Mouse (Mus musculus): ENCODE results near the gene Cela2a. TPM values are rescaled to one million over a fixed set of nuclear protein-coding genes. Genes with fewer than 3 reads are reported as not detected.

The Cela2a gene
- polyA plus RNA-seq, 1 experiment from 2014 or later, result not detected

GRCm38 (mm10) chr4:141769501-141770160 is 56.3 kb downstream of the Cela2a start:
- Histone ChIP-seq H3K4me3 (ENCODE audit: low read depth, low read length) (no peak overlapping the region), H3K9me3 (ENCODE audit: control insufficient read depth, low read length) (no peaks in the 10 kb centered on the region), H3K27ac (ENCODE audit: low read depth, low read length) (no peak overlapping the region), H3K4me2 (no peak overlapping the region), H3K9ac (ENCODE audit: low read length) (no peak overlapping the region), H3K36me3 (ENCODE audit: control insufficient read depth, insufficient read depth, low read length) (peaks cover 20% of the 10 kb centered on the region; the same call in 1 of the 2 replicates), H3K4me1 (ENCODE audit: control insufficient read depth, insufficient read depth, low read length) (no peaks in the 10 kb centered on the region), H3K27me3 (ENCODE audit: control insufficient read depth, insufficient read depth, low read length) (no peaks in the 10 kb centered on the region)
- no peak for DNase-seq (ENCODE audit: low spot score, missing footprints)
- WGBS, result 95% methylated on average over 8 of the region's 8 CpGs
- no peak for ATAC-seq (ENCODE audit: low FRiP score)

DNA sequence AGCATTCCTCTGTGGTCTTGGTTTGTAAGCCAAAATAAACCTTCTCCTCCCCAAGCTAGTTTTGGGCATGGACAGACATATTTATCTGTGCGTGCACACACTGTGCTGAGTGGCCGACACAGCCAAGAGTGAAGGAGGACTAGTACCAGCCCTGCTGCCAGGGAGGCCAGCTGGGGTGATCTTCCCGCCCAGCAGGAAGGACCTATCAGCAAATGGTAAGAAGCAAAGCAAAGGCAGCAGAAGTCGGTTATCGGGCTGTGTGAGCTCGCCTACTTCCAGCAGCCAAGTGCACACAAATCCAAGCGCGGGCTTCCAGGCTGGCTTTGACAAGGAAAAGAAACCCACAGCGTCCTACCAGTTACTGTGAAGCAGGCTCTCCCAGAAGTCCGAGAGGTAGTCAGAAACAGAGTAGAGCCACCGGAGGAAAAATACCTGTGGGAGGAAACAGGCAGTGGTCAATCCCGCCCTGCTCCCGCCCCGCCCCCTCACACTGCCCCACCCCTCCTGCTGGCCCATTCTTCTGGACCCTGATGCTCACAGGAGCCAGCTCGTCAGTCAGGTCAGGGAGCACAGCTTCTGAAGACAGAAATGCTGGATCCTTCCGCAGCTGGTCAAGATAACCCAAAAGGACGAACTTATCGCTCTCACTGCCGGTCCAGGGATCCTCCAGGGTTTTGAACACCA is 58.5 kb downstream of the Cela2a start:
- Histone ChIP-seq H3K36me3 (ENCODE audit: control insufficient read depth, insufficient read depth, low read length) (peaks cover 26% of the 10 kb centered on the region), H3K4me1 (ENCODE audit: control insufficient read depth, insufficient read depth, low read length) (no peaks in the 10 kb centered on the region), H3K27me3 (ENCODE audit: control insufficient read depth, insufficient read depth, low read length) (no peaks in the 10 kb centered on the region), H3K4me2 (no peak overlapping the region), H3K27ac (ENCODE audit: low read depth, low read length) (no peak overlapping the region), H3K4me3 (ENCODE audit: low read depth, low read length) (no peak overlapping the region), H3K9ac (ENCODE audit: low read length) (no peak overlapping the region), H3K9me3 (ENCODE audit: control insufficient read depth, low read length) (no peaks in the 10 kb centered on the region)
- no peak for ATAC-seq (ENCODE audit: low FRiP score)
- WGBS, result 78% methylated on average over 19 of the region's 19 CpGs
- no peak for DNase-seq (ENCODE audit: low spot score, missing footprints)

DNA sequence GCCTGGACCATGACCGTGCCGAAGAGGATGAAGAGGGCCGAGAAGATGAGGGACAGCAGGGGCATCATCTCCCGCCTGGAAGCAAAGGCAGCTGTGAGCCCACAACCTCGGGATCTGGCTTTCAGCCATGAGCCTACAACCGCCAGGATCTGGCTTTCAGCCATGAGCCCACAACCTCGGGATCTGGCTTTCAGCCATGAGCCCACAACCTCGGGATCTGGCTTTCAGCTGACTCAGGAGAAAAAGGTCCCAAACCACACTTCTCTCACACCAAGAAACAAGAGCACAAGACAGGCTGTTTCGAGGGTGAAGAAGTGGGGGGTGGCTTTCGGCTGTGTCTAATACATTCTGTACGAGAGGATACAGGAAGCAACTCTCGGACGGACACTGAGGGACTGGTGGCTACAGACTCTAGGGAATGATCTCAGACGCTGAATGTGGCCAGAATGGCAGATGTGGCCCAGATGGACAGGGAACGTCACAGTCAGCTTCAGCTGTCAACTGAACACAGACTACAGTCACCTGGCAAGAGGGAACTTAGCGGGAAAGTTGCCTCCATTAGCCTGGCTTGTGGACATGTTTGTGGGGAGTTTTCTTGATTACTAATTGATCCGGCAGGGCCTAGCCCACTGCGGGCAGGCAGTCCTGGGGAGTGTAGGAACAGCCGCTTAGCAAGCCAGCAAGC is 59.1 kb downstream of the Cela2a start:
- H3K27ac ChIP-seq (ENCODE audit: low read depth, low read length), result no peak overlapping the region
- 81% methylated on average over 19 of the region's 19 CpGs for WGBS
- ATAC-seq (ENCODE audit: low FRiP score) (no peak), DNase-seq (ENCODE audit: low spot score, missing footprints) (no peak)
- no peak overlapping the region for H3K4me3 ChIP-seq (ENCODE audit: low read depth, low read length)
- H3K9me3 ChIP-seq (ENCODE audit: control insufficient read depth, low read length), result no peaks in the 10 kb centered on the region
- no peaks in the 10 kb centered on the region for H3K4me1 ChIP-seq (ENCODE audit: control insufficient read depth, insufficient read depth, low read length)
- H3K36me3 ChIP-seq (ENCODE audit: control insufficient read depth, insufficient read depth, low read length), result peaks cover 25% of the 10 kb centered on the region
- no peak overlapping the region for H3K9ac ChIP-seq (ENCODE audit: low read length)
- no peaks in the 10 kb centered on the region for H3K27me3 ChIP-seq (ENCODE audit: control insufficient read depth, insufficient read depth, low read length)
- no peak overlapping the region for H3K4me2 ChIP-seq

DNA sequence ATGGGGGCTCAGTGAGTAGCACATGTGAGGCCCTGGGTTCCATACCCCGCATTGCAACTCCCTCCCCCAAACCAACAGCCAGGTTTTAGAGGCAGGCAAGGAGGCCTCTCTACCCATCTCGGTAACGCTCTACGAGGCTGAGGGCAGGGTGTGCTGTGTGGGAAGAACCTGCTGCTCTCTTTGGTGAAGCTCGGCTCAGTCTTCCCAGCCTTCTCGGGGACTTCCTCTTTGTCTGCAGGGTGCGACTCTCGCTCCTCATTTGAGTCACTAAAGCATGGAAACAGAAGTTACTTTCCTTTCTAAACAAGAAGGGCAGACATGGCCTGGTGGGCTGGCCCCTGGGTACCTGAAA is 59.7 kb downstream of the Cela2a start:
- Histone ChIP-seq H3K4me1 (ENCODE audit: control insufficient read depth, insufficient read depth, low read length) (no peaks in the 10 kb centered on the region), H3K4me3 (ENCODE audit: low read depth, low read length) (no peak overlapping the region), H3K4me2 (no peak overlapping the region), H3K36me3 (ENCODE audit: control insufficient read depth, insufficient read depth, low read length) (peaks cover 25% of the 10 kb centered on the region), H3K27me3 (ENCODE audit: control insufficient read depth, insufficient read depth, low read length) (no peaks in the 10 kb centered on the region), H3K9me3 (ENCODE audit: control insufficient read depth, low read length) (no peaks in the 10 kb centered on the region), H3K9ac (ENCODE audit: low read length) (no peak overlapping the region), H3K27ac (ENCODE audit: low read depth, low read length) (no peak overlapping the region)
- ATAC-seq (ENCODE audit: low FRiP score) (no peak), DNase-seq (ENCODE audit: low spot score, missing footprints) (no peak)
- WGBS, result 93% methylated on average over 8 of the region's 8 CpGs

- WGBS, result 93% methylated on average over 3 of the region's 3 CpGs
- peaks cover 16% of the 10 kb centered on the region for H3K36me3 ChIP-seq (ENCODE audit: control insufficient read depth, insufficient read depth, low read length)
Measured at GRCm38 (mm10) chr4:141765008-141765407, 61.0 kb downstream of the Cela2a start.

More at GRCm38 (mm10) chr4:141765008-141765407, 61.0 kb downstream of the Cela2a start:
- no peaks in the 10 kb centered on the region for H3K4me1 ChIP-seq (ENCODE audit: control insufficient read depth, insufficient read depth, low read length)
- H3K9me3 ChIP-seq (ENCODE audit: control insufficient read depth, low read length), result no peaks in the 10 kb centered on the region
- ATAC-seq (ENCODE audit: low FRiP score) (no peak), DNase-seq (ENCODE audit: low spot score, missing footprints) (no peak)
- H3K27me3 ChIP-seq (ENCODE audit: control insufficient read depth, insufficient read depth, low read length), result no peaks in the 10 kb centered on the region
- H3K4me2 ChIP-seq, result no peak overlapping the region
- H3K9ac ChIP-seq (ENCODE audit: low read length), result no peak overlapping the region
- H3K4me3 ChIP-seq (ENCODE audit: low read depth, low read length), result no peak overlapping the region
- H3K27ac ChIP-seq (ENCODE audit: low read depth, low read length), result no peak overlapping the region

Other genes starting within 250 kb of the Cela2a start
- gene Fblim1, start 220.1 kb downstream of the Cela2a start, polyA plus RNA-seq (2014; fragmentation: Nextera tagmentation; extraction: Ambion mirVana), result 20.0 and 21.2 TPM in 2 replicates
- gene Tmem82, start 207.5 kb downstream of the Cela2a start, polyA plus RNA-seq (2014; fragmentation: Nextera tagmentation; extraction: Ambion mirVana), result 0.48 and 0.59 TPM in 2 replicates
- gene Slc25a34, start 202.3 kb downstream of the Cela2a start, polyA plus RNA-seq (2014; fragmentation: Nextera tagmentation; extraction: Ambion mirVana), result not detected in 2 replicates
- gene Plekhm2, start 161.3 kb downstream of the Cela2a start, polyA plus RNA-seq (2014; fragmentation: Nextera tagmentation; extraction: Ambion mirVana), result 2.4 and 3.0 TPM in 2 replicates
- gene Rsc1a1, start 140.6 kb downstream of the Cela2a start, polyA plus RNA-seq (2014; fragmentation: Nextera tagmentation; extraction: Ambion mirVana), result 0.11 and 1.4 TPM in 2 replicates
- 17.5 and 18.1 TPM in 2 replicates for gene Ddi2, start 102.7 kb downstream of the Cela2a start, polyA plus RNA-seq (2014; fragmentation: Nextera tagmentation; extraction: Ambion mirVana)
- not detected in 2 replicates for gene Agmat, start 79.5 kb downstream of the Cela2a start, polyA plus RNA-seq (2014; fragmentation: Nextera tagmentation; extraction: Ambion mirVana)
- 4.7 and 5.4 TPM in 2 replicates for gene Dnajc16, start 35.2 kb downstream of the Cela2a start, polyA plus RNA-seq (2014; fragmentation: Nextera tagmentation; extraction: Ambion mirVana)
- 17.8 and 18.6 TPM in 2 replicates for gene Casp9, start 32.5 kb downstream of the Cela2a start, polyA plus RNA-seq (2014; fragmentation: Nextera tagmentation; extraction: Ambion mirVana)
- not detected in 2 replicates for gene Ctrc, start 20.2 kb upstream of the Cela2a start, polyA plus RNA-seq (2014; fragmentation: Nextera tagmentation; extraction: Ambion mirVana)
- 34.7 and 36.3 TPM in 2 replicates for gene Efhd2, start 48.8 kb upstream of the Cela2a start, polyA plus RNA-seq (2014; fragmentation: Nextera tagmentation; extraction: Ambion mirVana)
- 1.7 and 2.4 TPM in 2 replicates for gene Fhad1, start 188.9 kb upstream of the Cela2a start, polyA plus RNA-seq (2014; fragmentation: Nextera tagmentation; extraction: Ambion mirVana)